Mouse (Mus musculus) MEL (cell line): ENCODE measurements around the gene Adamts7. TPM values are rescaled to one million over a fixed set of nuclear protein-coding genes. Genes with fewer than 3 reads are reported as not detected.

ENCODE experiments used
- DNase-seq: peaks from one replicate; pipeline ENCODE4 v3.0.0; 2011; ENCODE audit warnings: low read depth, low spot score
- H3K27ac ChIP-seq: 2 replicates; pipeline ENCODE4 v1.5.1; 2012; ENCODE audit warnings: low read depth, mild to moderate bottlenecking, control low read depth, low read length, moderate library complexity; ENCODE audit not compliant: control insufficient read depth
- H3K27me3 ChIP-seq, 2 experiments: fragments of 150-350 bp in 1 of 2; sonication (generic) in 1 of 2; 2 replicates each; pipeline ENCODE4 v1.6.1; 2012; ENCODE audit warnings: low read length in 2 of 2, mild to moderate bottlenecking in 2 of 2, improper control_type of control experiment in 1 of 2, moderate library complexity in 1 of 2; ENCODE audit not compliant: insufficient read depth in 2 of 2, control insufficient read depth in 1 of 2
- H3K36me3 ChIP-seq, 2 experiments: 2 replicates each; pipeline ENCODE4 v1.6.1; 2012 to 2014; ENCODE audit warnings: low read length in 2 of 2, improper control_type of control experiment in 1 of 2, inconsistent platforms in 1 of 2, mild to moderate bottlenecking in 1 of 2; ENCODE audit not compliant: insufficient read depth in 2 of 2, control insufficient read depth in 1 of 2
- H3K4me1 ChIP-seq, 2 experiments: fragments of 150-350 bp in 1 of 2; sonication (generic) in 1 of 2; 2 replicates each; pipeline ENCODE4 v1.6.1; 2012; ENCODE audit warnings: low read length in 2 of 2, improper control_type of control experiment in 1 of 2, mild to moderate bottlenecking in 1 of 2; ENCODE audit not compliant: insufficient read depth in 2 of 2, control insufficient read depth in 1 of 2
- H3K4me3 ChIP-seq, 2 experiments: fragments of 150-350 bp in 1 of 2; sonication (generic) in 1 of 2; 2 replicates each; pipeline ENCODE4 v1.5.1; 2012; ENCODE audit warnings: low read depth in 2 of 2, low read length in 2 of 2, mild to moderate bottlenecking in 2 of 2, moderate library complexity in 2 of 2, control low read depth in 1 of 2, improper control_type of control experiment in 1 of 2; ENCODE audit not compliant: control insufficient read depth in 1 of 2, insufficient read depth in 1 of 2
- H3K79me2 ChIP-seq: 2 replicates; pipeline ENCODE4 v1.6.1; 2012; ENCODE audit warnings: mild to moderate bottlenecking, low read length, moderate library complexity; ENCODE audit not compliant: control insufficient read depth, poor library complexity, insufficient read depth
- H3K9ac ChIP-seq: 2 replicates; pipeline ENCODE4 v1.6.1; 2012; ENCODE audit warnings: low read depth, mild to moderate bottlenecking, control low read depth, low read length, moderate library complexity; ENCODE audit not compliant: control insufficient read depth, poor library complexity, severe bottlenecking
- H3K9me3 ChIP-seq: fragments of 150-350 bp; sonication (generic); replicated peaks from 2 replicates; pipeline ENCODE4 v1.6.1; 2012; ENCODE audit warnings: mild to moderate bottlenecking, low read length, improper control_type of control experiment, moderate library complexity; ENCODE audit not compliant: insufficient read depth
- BHLHE40 ChIP-seq: IDR thresholded peaks from 2 replicates; pipeline ENCODE4 v1.6.1; 2012; ENCODE audit warnings: low read depth, mild to moderate bottlenecking, inconsistent platforms, low read length, improper control_type of control experiment, borderline replicate concordance
- CHD1 ChIP-seq: IDR thresholded peaks from 2 replicates; pipeline ENCODE4 v1.6.1; 2012; ENCODE audit warnings: low read depth, mild to moderate bottlenecking, inconsistent platforms, low read length, improper control_type of control experiment
- E2F4 ChIP-seq: IDR thresholded peaks from 2 replicates; pipeline ENCODE4 v1.6.1; 2011; ENCODE audit warnings: low read depth, low read length, improper control_type of control experiment, borderline replicate concordance
- ELF1 ChIP-seq: IDR thresholded peaks from 2 replicates; pipeline ENCODE4 v1.6.1; 2014; ENCODE audit warnings: low read depth, mild to moderate bottlenecking, inconsistent platforms, low read length, improper control_type of control experiment, moderate library complexity
- EP300 ChIP-seq, 2 experiments: IDR thresholded peaks; 2 replicates each; pipeline ENCODE4 v1.6.1; 2011; ENCODE audit warnings: improper control_type of control experiment in 2 of 2, low read length in 2 of 2, low read depth in 1 of 2, mild to moderate bottlenecking in 1 of 2
- ETS1 ChIP-seq: IDR thresholded peaks from 2 replicates; pipeline ENCODE4 v1.6.1; 2012; ENCODE audit warnings: low read depth, mild to moderate bottlenecking, inconsistent platforms, low read length, improper control_type of control experiment, moderate library complexity
- GABPA ChIP-seq: IDR thresholded peaks from 2 replicates; pipeline ENCODE4 v1.6.1; 2012; ENCODE audit warnings: low read depth, mild to moderate bottlenecking, inconsistent platforms, low read length, improper control_type of control experiment, moderate library complexity
- GATA1 ChIP-seq: IDR thresholded peaks from 2 replicates; pipeline ENCODE4 v1.6.1; 2011; ENCODE audit warnings: low read depth, low read length, improper control_type of control experiment
- JUND ChIP-seq: IDR thresholded peaks from 2 replicates; pipeline ENCODE4 v1.6.1; 2011; ENCODE audit warnings: low read depth, mild to moderate bottlenecking, improper control_type of control experiment, low read length
- KAT2A ChIP-seq: conservative IDR thresholded peaks from 2 replicates; pipeline ENCODE4 v1.6.1; 2012; ENCODE audit warnings: low read depth, low read length, improper control_type of control experiment, inconsistent platforms
- MAFK ChIP-seq: IDR thresholded peaks from 2 replicates; pipeline ENCODE4 v1.6.1; 2011; ENCODE audit warnings: low read depth, mild to moderate bottlenecking, low read length, improper control_type of control experiment, borderline replicate concordance
- MAX ChIP-seq: IDR thresholded peaks from 2 replicates; pipeline ENCODE4 v1.6.1; 2011; ENCODE audit warnings: low read length, improper control_type of control experiment
- MAZ ChIP-seq: IDR thresholded peaks from 2 replicates; pipeline ENCODE4 v1.6.1; 2012; ENCODE audit warnings: low read depth, mild to moderate bottlenecking, inconsistent platforms, low read length, improper control_type of control experiment
- MEF2A ChIP-seq: IDR thresholded peaks from 2 replicates; pipeline ENCODE4 v1.6.1; 2014; ENCODE audit warnings: low read depth, mild to moderate bottlenecking, inconsistent platforms, low read length, improper control_type of control experiment; ENCODE audit not compliant: poor library complexity, insufficient replicate concordance, severe bottlenecking; ENCODE audit errors: extremely low read depth
- MXI1 ChIP-seq: IDR thresholded peaks from 2 replicates; pipeline ENCODE4 v1.6.1; 2011; ENCODE audit warnings: mild to moderate bottlenecking, low read depth, low read length, improper control_type of control experiment
- MYC ChIP-seq: IDR thresholded peaks from 2 replicates; pipeline ENCODE4 v1.6.1; 2011; ENCODE audit warnings: low read depth, mild to moderate bottlenecking, low read length, improper control_type of control experiment, moderate library complexity
- POLR2A ChIP-seq, 2 experiments: IDR thresholded peaks; 2 replicates each; pipeline ENCODE4 v1.6.1; 2011 to 2012; ENCODE audit warnings: low read length in 2 of 2, mild to moderate bottlenecking in 2 of 2, control low read depth in 1 of 2, improper control_type of control experiment in 1 of 2, low read depth in 1 of 2, moderate library complexity in 1 of 2; ENCODE audit not compliant: control insufficient read depth in 1 of 2, insufficient read depth in 1 of 2, poor library complexity in 1 of 2
- POLR2AphosphoS5 ChIP-seq: IDR thresholded peaks from 2 replicates; pipeline ENCODE4 v1.6.1; 2012; ENCODE audit warnings: low read depth, borderline replicate concordance, mild to moderate bottlenecking, inconsistent platforms, low read length, moderate library complexity, mixed read lengths
- RCOR1 ChIP-seq: IDR thresholded peaks from 2 replicates; pipeline ENCODE4 v1.6.1; 2012; ENCODE audit warnings: low read depth, mild to moderate bottlenecking, inconsistent platforms, low read length, improper control_type of control experiment
- SIN3A ChIP-seq: IDR thresholded peaks from 2 replicates; pipeline ENCODE4 v1.6.1; 2012; ENCODE audit warnings: low read length, improper control_type of control experiment, inconsistent platforms
- TBP ChIP-seq: IDR thresholded peaks from 2 replicates; pipeline ENCODE4 v1.8.0; 2011; ENCODE audit warnings: low read depth, low read length, improper control_type of control experiment
- TCF12 ChIP-seq: IDR thresholded peaks from 2 replicates; pipeline ENCODE4 v1.6.1; 2014; ENCODE audit warnings: low read depth, mild to moderate bottlenecking, inconsistent platforms, low read length, improper control_type of control experiment, moderate library complexity
- UBTF ChIP-seq: IDR thresholded peaks from 2 replicates; pipeline ENCODE4 v1.6.1; 2012; ENCODE audit warnings: low read depth, mild to moderate bottlenecking, inconsistent platforms, low read length, improper control_type of control experiment, moderate library complexity, borderline replicate concordance; ENCODE audit not compliant: insufficient read depth
- ZMIZ1 ChIP-seq: IDR thresholded peaks from 2 replicates; pipeline ENCODE4 v1.6.1; 2012; ENCODE audit warnings: low read depth, mild to moderate bottlenecking, inconsistent platforms, low read length, improper control_type of control experiment, moderate library complexity
- polyA plus RNA-seq, 2 experiments: library from polyadenylated mRNA; stranded (reverse) in 1 of 2; unstranded in 1 of 2; fragments of >175 nt in 1 of 2; fragments of >200 nt in 1 of 2; gene quantifications; 2 replicates each; pipeline versions ENCODE4 v1.2.1 to v1.2.4; 2012; ENCODE audit warnings: low replicate concordance in 2 of 2, low read depth in 1 of 2; ENCODE audit not compliant: insufficient read length in 2 of 2, insufficient read depth in 1 of 2, missing spikeins in 1 of 2
- total RNA-seq: library from RNA; depleted of rRNA; stranded (reverse); fragments of 300-350 nt; gene quantifications from 2 replicates; pipeline ENCODE4 v1.2.3, GENCODE M21; 2012

Adamts7 gene
- total and polyA plus RNA-seq, 3 experiments, result 0.03 TPM; not detected in 2

DNA sequence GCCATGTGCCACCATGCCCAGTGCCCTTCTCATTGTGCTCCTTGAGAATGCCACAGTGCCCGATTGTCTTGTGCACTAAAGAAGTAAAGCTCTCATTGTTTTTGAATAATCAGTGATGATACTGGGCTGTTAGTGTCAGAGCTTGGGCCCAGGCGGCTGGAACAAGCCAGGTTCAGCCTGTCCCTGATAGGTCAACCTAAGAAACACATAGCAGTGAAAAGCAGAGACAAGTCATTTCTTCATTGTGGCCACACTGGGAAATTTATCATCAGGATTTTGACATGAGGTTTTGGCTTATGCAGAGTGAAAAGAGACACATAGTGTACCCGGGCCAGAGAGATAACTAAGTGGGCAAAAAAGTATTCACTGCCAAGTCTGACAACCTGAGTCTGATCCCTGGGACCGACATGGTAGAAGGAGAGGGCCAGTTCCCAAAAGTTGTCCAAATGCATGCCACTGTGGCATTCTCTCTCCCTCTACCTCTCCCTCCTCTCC is 40.6 kb upstream of the Adamts7 start:
- H3K4me1 ChIP-seq, result peaks cover 0 to 5% of the 10 kb centered on the region in 2 experiments; a peak in 2 of 4 replicates
- no peaks in the 10 kb centered on the region for H3K27me3 ChIP-seq
- H3K4me3 ChIP-seq, result no peak overlapping the region
- H3K9ac ChIP-seq, result no peak overlapping the region
- no peak overlapping the region for H3K27ac ChIP-seq
- TF ChIP-seq BHLHE40, result no peak
- TF ChIP-seq SIN3A, result no peak
- TF ChIP-seq MEF2A, result no peak
- TF ChIP-seq TCF12, result no peak
- TF ChIP-seq ELF1, result no peak
- no peak for TF ChIP-seq TBP
- TF ChIP-seq MXI1, result no peak
- no peak for TF ChIP-seq EP300 (IDR thresholded peaks at IDR 0.05; ENCODE audit: low read depth in 1 of 2, low read length in 2 of 2)
- TF ChIP-seq ETS1, result no peak
- no peak for TF ChIP-seq GATA1
- no peak for TF ChIP-seq POLR2A (IDR thresholded peaks at IDR 0.05; ENCODE audit: control insufficient read depth in 1 of 2, insufficient read depth in 1 of 2, low read depth in 1 of 2, low read length in 2 of 2, poor library complexity in 1 of 2)
- no peak for TF ChIP-seq ZMIZ1
- no peak for TF ChIP-seq POLR2AphosphoS5
- no peak for TF ChIP-seq MAFK
- no peak for TF ChIP-seq MAX
- no peak for TF ChIP-seq E2F4
- TF ChIP-seq GABPA, result no peak
- TF ChIP-seq JUND, result no peak
- no peak for TF ChIP-seq MAZ
- no peak for DNase-seq
- no peaks in the 10 kb centered on the region for H3K9me3 ChIP-seq
- no peaks in the 10 kb centered on the region for H3K79me2 ChIP-seq
- H3K36me3 ChIP-seq, result peaks cover 0 to 4% of the 10 kb centered on the region in 2 experiments; a peak in 1 of 4 replicates

DNA sequence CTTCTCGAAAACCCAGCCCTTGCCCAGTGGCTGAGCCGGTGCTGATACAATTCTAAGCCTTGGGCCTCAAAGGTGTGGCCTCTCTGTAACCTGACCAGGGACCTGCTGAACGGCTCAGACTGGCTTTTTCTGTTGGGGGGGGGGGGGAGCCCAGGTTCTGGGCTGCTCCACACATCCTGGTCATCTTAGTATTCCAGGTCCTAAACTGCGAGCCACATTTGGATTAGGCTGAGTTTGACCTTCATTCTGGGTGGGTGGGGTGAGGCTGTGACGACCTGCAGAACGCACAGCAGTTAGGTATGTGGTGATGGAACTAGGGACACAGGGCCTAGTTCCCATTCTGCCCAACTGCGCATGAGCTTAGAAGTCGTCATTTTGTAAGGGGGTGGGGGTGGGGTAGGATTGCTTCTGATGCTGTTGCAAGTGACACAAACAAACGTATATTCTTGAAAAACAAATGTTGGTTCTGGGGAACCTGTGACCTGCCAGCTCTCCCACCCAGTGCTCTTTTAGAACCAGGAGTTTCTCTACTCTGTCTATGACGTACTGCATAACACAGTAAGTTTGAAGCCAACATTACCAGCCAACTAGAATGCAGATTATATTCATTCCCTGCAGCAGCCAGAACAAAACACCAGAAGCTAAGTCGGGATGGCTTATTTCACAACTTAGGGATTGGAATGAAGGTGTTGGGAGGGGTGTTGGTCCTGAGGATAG is 38.6 kb upstream of the Adamts7 start:
- Histone ChIP-seq H3K36me3 (peaks cover 0 to 4% of the 10 kb centered on the region in 2 experiments; a peak in 1 of 4 replicates), H3K9ac (no peak overlapping the region), H3K4me1 (peaks cover 0 to 5% of the 10 kb centered on the region in 2 experiments; a peak in 2 of 4 replicates), H3K4me3 (no peak overlapping the region), H3K9me3 (no peaks in the 10 kb centered on the region), H3K27ac (no peak overlapping the region), H3K27me3 (no peaks in the 10 kb centered on the region), H3K79me2 (no peaks in the 10 kb centered on the region)
- no peak for DNase-seq
- no peak for TF ChIP-seq UBTF
- TF ChIP-seq MYC, result no peak
- no peak for TF ChIP-seq MEF2A
- TF ChIP-seq MAZ, result no peak
- no peak for TF ChIP-seq RCOR1
- TF ChIP-seq CHD1, result no peak
- TF ChIP-seq POLR2A (IDR thresholded peaks at IDR 0.05; ENCODE audit: control insufficient read depth in 1 of 2, insufficient read depth in 1 of 2, low read depth in 1 of 2, low read length in 2 of 2, poor library complexity in 1 of 2), result no peak
- no peak for TF ChIP-seq KAT2A
- TF ChIP-seq, all 39 proteins: peak for 0
